Mouse (Mus musculus): ENCODE results near the gene Vmn1r19.
"Not testable (repeated sequence)": the region's sequence is repeated elsewhere in the genome, so short reads cannot be mapped to it uniquely, and the experiment has no call there.

Vmn1r19 gene

GRCm38 (mm10) chr6:57403480-57403879 is at the start of gene Vmn1r19:
TSS of gene Vmn1r19 (plus strand) at chr6:57403780.
- DNase-seq, result not testable (repeated sequence)

- DNase-seq, result peak; percentile 1
These were observed 46.7 kb upstream of the Vmn1r19 start for GRCm38 (mm10) chr6:57356864-57357263.

GRCm38 (mm10) chr6:57363627-57364026 is 40.0 kb upstream of the Vmn1r19 start, which contains the start of gene Vmn1r17:
TSS of gene Vmn1r17 (minus strand) at chr6:57363727.
- no peak for DNase-seq

GRCm38 (mm10) chr6:57365866-57366265 is 37.7 kb upstream of the Vmn1r19 start:
- DNase-seq, result not testable (repeated sequence)

- DNase-seq, result no peak
These were observed 36.1 kb upstream of the Vmn1r19 start for GRCm38 (mm10) chr6:57367496-57367895.

- DNase-seq, result no peak
These were observed 7.9 kb upstream of the Vmn1r19 start, which contains the start of gene Vmn1r18 for GRCm38 (mm10) chr6:57395683-57396082. TSS of gene Vmn1r18 (minus strand) at chr6:57395783.

- no peak for DNase-seq
These were observed 25.1 kb downstream of the Vmn1r19 start, which contains the start of gene Vmn1r20 for GRCm38 (mm10) chr6:57428630-57429029. TSS of gene Vmn1r20 (plus strand) at chr6:57428930.

- peak; percentile 6 for DNase-seq
These were observed 27.6 kb downstream of the Vmn1r19 start for GRCm38 (mm10) chr6:57431196-57431595.
